Mouse (Mus musculus) kidney, postnatal 4 days (tissue): Measurements from ENCODE around the gene Prss37.

Experiments used
- DNase-seq, 2 experiments: peaks; one replicate each; pipeline ENCODE4 v3.0.0; 2021; ENCODE audit warnings: mixed read lengths in 2 of 2

The Prss37 gene

DNA sequence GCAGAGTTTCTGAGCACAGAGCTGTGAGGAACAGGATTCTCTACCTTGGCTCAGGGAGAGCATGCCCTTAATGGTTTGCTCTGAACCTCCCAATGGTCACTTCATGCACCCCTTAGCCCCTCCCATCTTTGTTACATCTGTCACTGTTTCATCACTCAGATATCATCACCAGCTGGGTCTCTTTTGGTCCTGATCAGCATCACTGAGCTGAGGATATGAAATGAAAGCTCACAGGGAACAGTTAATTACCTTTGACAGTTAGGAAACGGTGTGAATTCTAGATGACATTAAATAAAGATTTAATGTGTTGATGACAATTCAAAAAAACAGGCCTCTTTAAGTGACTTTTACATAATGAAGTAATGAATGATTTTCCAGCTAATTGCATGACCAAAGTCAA is at the start of gene Prss37:
Prss37 (minus strand) TSS at position 101 of the 400 bp plus-strand sequence.
- no peak for DNase-seq

DNA sequence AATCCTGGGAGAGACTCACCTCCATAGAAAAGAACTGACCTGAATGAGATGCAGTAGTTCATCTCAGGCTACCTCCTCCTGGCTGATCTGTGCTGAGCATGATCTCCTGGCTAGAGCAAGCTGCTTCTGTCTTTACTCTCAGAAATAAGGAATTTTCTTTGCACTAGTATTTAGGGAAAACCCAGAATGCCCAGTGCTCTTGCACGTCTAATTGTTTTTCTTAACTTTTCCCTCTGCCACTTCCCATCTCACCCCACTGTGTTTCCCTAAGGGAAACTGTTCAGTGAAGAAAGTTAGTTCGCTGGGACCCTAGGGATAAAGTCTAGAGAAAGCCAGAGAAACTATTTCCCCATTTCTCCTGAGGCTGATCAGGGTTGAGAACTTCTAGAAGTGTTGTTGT is 35.6 kb upstream of the Prss37 start, which contains the start of gene Olfr461:
Olfr461 (minus strand) TSS at position 101 of the 400 bp plus-strand sequence.
- DNase-seq, result no peak

DNA sequence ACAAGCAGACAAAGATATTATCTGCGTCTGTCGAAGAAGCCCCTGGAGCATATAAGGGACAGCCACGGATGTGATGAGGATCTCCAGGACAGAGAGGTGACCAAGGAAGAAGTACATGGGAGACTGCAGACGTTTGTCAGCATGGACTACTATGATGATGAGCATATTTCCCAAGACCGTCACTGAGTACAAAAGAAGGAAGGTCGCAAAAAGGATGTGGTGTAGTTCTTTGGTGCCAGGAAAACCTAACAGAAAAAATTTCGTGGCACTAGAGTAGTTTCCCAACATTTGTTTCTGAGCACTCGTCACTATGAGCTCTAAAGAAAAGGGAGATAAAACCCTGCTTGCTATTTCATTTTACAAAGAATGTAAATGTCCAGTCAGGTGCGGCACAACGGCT is 25.4 kb upstream of the Prss37 start:
- DNase-seq, result no peak

DNA sequence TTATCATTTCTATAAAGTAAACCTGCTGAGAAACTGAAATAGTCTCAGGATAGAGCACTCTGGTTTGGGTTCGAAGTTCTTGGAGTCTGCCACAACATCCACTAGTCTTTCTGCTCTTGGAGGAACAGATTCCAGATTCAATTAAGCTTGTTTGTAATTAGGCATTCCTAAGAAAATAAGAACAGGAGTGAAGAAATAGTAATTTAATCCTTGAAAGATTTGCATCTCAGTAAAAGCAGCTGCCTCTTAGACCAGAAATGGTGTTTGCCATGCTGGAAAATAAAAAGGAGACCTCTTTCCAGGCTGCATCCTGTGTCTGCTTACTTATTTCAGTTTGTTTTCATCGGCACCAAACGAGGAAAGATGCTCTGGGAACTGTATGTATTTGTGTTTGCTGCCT is 26.1 kb downstream of the Prss37 start, which contains the start of gene Tas2r108:
Tas2r108 (plus strand) TSS at position 301 of the 400 bp plus-strand sequence.
- no peak for DNase-seq

DNA sequence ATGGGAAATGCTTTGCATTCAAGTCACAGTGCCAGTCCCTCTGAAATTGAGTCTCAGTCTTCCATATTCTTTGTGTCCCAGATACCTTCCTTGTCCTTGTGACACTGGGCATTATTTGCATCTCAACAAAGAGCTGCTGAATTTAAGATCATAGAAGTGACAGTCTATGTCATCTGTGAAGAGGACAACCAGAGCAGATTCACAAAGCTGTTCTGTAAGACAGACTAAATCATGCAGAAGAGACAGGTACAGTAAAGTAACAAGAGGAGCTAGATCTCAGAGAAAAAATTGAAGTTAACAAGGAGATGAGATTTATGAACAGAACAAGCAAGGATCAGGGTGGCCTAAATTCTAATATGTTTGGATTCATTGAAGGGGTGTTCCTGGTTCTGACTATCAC is 28.4 kb downstream of the Prss37 start, which contains the start of gene Tas2r137:
Tas2r137 (plus strand) TSS at position 301 of the 400 bp plus-strand sequence.
- no peak for DNase-seq

DNA sequence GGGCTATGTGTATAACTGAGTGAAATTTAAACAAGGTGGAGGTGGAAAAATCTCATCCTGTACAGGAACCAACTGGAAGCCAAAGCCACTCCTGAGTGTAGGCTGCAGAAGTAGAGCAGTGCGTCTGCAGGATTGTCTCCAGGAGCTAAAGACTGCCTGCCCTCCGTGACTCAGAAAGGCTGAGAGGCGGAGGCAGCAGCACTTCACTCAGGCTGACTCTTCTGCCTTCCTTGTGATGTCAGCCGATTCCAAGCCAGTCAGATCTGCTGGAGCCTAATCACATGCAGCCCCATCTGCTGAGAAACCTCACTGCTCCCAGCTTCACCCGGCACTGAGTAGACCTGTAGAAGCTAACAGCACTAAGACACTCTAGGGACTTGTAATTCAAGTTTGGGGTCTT is 37.0 kb downstream of the Prss37 start:
- DNase-seq, result no peak

DNA sequence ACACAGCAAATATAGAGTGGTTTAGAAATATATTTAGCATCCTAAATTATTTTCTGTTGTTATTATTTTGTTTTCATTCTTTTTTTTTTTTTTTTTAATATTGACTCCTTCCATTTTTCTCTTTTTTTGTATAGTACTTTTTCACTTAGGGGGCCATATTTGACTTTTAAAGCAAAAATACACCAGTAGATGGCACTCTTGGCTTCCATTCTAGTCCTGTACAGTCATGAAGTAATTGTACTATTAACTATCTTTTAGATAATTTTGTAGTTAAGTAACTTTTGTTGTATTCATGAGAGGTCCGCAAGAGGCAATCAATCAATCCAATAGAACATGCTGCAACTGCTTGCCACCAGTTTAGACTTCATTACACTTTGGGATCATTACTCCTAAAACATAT is 39.6 kb downstream of the Prss37 start:
- no peak for DNase-seq

DNA sequence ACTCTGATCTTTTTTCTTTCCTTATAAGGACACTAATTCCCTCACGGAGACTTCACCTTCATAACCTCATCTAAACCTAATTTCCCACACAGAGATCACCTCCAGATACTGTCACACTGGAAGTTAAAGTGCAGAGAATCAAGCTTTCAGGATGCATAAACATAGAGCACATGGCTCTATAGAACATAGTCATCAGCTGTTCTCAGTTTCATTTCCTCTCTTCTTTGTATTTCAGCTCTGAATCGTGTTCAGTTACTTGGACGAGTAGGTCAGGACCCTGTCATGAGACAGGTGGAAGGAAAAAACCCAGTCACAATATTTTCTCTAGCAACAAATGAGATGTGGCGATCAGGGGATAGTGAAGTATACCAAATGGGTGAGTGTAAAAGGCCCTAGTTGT is 43.2 kb downstream of the Prss37 start:
- DNase-seq, result no peak

DNA sequence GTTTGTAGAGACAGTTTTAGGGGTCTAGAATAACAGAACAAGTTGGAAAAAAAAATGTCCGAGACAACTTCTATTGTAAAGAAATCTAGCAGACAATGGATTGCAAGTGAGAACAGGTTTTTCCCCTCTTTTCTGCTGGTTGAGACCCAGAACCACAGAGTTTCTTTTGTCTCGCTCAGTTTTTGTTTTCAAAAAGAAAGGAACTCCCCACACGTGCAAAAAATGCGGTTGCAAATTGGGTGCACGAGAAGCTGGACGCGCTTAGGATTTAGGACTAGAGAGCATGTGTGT is 47.6 kb downstream of the Prss37 start:
- peak in 1 of 2 experiments; percentile 4 for DNase-seq

DNA sequence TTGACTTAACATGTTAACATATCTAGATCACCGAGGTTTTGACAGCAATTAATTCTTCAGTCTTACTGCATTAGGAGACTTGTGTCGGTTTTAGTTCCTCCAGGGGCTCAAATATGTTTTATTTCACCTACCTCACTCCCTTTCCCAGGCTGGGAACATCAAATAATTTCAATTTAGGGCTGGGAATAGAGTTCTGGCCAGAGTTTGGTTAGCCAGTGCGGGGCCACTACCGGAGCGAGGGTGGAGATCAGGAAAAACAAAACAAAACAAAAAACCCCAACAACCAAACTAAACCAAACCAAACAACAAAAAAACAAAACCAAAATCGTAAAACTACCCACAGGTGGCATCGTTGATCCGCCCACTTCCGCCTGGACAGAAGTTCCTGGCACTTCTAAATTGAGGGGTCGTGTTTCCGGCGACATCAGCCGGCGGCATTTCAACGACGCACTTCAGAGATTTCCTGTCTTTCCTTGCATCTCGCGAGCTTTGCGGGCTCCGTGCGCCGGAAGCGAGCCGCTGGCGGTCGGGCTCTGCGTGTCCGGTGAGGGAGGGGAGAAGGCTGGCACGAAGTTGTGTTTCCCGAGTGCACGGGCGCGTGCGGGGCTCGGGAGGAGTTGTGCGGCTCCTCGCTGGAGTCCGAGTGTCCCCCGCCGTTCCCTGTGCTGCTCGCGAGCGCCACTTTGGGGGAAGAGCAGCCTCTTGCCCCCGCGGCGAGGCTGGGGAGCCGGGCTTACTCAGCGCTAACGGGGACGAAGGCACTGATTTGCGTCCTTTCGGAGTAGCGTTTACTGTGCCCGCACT is 48.2 kb downstream of the Prss37 start, which contains the start of gene Ssbp1:
Ssbp1 (plus strand) TSS at position 437 of the 804 bp plus-strand sequence.
- peak; percentile 93 to 96 for DNase-seq

DNA sequence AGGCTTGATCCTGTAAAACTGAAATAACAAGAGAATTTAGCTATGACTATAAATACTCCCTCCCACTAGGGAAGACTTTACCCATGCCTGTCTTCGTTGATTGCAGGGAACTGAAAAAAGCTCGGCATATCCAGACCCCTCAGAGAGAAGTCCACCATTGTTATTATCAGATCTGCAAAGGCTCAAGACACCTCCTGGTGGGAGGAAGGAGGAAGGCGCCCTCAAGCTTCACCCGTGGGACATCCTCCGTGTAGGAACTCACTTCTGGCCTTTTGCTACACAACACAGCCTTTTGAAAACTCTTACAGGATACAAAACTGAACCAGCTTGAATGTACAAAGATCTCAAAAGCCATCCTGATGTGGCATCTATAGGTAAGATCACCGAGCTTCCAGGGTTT is 53.6 kb downstream of the Prss37 start:
- peak; percentile 19 to 20 for DNase-seq
